Mouse (Mus musculus): ENCODE measurements around the gene Olfr713.
A peak's percentile ranks its signal among the peaks of the same experiment; 100 is the strongest.

The Olfr713 gene

GRCm38 (mm10) chr7:107030874-107031273, at the start of gene Olfr713:
TSS of gene Olfr713 (plus strand) at chr7:107031174.
- no peak for DNase-seq (ENCODE audit: low read depth, low spot score)

- no peak for DNase-seq (ENCODE audit: low read depth, low spot score)
Observed at GRCm38 (mm10) chr7:106985236-106985635, 45.7 kb upstream of the Olfr713 start.

- DNase-seq (ENCODE audit: low read depth, low spot score) = no peak
Observed at GRCm38 (mm10) chr7:107000798-107001197, 30.2 kb upstream of the Olfr713 start.

DNA sequence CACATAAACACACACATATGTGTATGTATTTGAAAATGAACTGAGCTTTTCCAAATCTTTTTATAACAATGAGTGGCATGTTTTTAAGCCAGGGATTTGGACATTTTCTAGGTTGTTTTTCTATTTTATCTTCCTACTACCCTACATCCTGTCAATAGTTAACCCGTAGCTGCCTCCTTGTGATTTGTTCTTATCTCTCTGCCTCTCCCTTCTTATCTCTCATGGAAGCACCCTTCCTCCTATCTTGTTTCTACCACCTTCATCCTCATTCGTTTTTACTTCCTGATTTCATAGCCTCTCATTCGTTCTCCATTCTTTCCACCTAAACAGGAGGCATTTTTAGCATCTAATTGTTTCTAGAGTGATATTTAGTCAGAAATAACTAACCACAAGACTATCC, 26.8 kb upstream of the Olfr713 start:
- DNase-seq (ENCODE audit: low read depth, low spot score) = no peak

DNA sequence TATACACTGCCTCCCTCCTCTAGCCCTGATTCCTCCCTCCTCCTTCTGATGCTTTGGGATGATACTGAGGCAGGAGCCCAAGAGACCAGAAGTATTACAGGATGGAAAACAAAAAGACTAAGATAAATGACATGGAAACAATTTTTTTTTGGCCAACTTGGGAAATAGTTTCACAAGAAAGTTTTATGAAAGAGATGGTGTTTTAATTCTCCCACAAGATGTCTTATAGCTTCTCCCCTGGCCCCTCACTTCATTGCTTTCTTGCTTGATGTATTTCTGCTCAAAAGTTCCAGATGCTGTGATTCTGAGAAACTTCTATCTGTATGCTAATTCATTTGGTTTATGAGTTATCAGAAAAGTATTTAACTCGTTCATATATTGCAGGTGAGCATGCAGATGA, 25.0 kb upstream of the Olfr713 start, which contains the start of gene Olfr2:
TSS of gene Olfr2 (minus strand) at position 101 of the 400 bp plus-strand sequence.
- DNase-seq (ENCODE audit: low read depth, low spot score) = no peak

DNA sequence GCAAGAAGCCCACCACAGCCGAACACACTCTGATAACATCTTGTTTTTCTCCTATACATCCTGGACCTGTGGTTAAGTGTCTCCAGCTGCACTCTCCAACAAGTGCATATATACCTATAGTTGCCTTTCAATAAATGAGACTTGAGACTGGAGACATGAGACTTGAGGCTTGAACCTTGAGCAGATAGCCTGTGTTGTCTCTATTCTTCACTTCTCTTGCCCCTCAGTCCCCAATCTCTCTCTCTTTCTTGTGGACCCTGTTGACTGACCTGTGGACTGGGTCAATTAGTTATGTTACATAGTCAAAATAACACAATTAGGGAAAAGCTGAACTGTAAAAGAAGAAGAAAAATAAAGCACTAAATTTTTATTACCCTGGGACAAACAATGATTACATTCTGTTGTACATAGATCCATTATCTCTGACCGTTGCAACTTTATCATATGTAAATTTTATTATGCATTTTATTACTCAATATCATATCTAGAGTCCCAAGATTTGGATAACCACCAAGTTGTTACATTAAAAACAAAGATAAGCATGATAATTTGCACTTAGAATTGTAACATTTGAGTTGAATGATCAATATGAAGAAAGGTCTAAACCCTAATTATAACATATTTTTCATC, 9.1 kb downstream of the Olfr713 start:
- no peak for DNase-seq (ENCODE audit: low read depth, low spot score)

GRCm38 (mm10) chr7:107043136-107043535, 12.2 kb downstream of the Olfr713 start:
- DNase-seq (ENCODE audit: low read depth, low spot score) = no peak

DNA sequence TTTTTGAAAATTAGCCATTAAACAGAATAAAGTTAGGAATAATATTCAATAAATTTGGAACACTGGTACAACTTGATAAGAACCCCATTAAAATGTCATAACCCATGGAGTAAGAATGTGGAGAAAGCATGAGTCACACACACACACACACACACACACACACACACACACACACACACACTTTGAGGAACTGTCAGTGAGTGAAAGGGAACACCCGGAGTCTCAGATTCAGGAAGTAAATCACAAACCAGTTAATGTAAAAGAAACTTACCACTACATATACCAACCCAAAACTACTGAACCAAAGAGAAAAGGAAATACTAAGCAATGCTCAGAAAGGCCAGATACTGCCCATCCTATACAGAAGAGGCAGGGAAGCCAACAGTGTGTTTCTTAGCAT, 13.4 kb downstream of the Olfr713 start:
- DNase-seq (ENCODE audit: low read depth, low spot score) = no peak

DNA sequence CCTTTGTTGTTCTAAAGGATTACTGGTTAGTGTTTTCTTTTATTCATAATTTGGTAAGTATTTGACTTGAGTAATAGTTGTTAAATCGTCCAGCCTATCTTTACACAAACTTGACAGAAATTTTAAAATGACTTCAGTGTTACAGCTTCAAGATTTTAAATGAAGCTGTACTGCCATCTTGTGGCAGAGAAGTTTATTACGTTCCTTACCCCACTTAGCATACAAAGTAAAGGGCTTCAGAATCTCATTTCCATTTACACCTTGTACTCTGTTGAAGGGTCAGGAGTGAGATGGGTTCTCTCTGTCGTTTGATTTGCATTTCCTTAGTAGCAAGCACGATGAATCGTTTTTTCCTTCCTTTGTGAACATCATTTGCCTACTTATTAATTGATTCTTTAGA, 14.9 kb downstream of the Olfr713 start:
- peak; percentile 8 for DNase-seq (ENCODE audit: low read depth, low spot score)

DNA sequence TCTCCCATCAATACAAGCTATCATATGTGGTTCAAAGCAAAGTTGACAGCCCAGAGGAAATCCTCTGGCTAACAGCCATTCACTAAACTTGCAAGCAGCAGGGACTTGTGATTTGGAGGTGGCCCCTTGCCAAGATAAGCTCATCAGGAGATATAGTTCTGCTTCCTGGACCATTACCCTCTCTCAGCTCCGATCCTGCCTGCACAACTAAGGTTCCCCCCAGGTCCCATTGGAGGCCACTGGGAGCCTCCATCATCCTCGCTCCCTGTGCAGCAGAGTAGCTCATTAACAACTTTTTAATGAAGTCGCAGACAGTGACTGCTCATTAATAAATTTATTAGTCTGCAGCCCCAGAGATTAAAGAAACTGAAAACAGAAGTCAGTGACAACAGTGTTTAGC, 16.6 kb downstream of the Olfr713 start:
- no peak for DNase-seq (ENCODE audit: low read depth, low spot score)

- no peak for DNase-seq (ENCODE audit: low read depth, low spot score)
Observed at GRCm38 (mm10) chr7:107070681-107071080, 39.7 kb downstream of the Olfr713 start, which contains the start of gene Olfr714. TSS of gene Olfr714 (plus strand) at chr7:107070981.

All from brain, embryonic 18.5 days (tissue).